Mouse (Mus musculus): ENCODE data around the gene Fopnl. TPM values are rescaled to one million over a fixed set of nuclear protein-coding genes. Genes with fewer than 3 reads are reported as not detected.

The Fopnl gene
- total and polyA plus RNA-seq, 2 experiments, result 14.8 to 36.6 TPM

- no peaks in the 10 kb centered on the region for H3K4me1 ChIP-seq (ENCODE audit: control insufficient read depth, insufficient read depth, low read length)
Measured at GRCm38 (mm10) chr16:14362099-14362820, 45.1 kb upstream of the Fopnl start.

GRCm38 (mm10) chr16:14361362-14362098 lies 44.3 kb upstream of the Fopnl start, which contains the start of gene Abcc1:
TSS of gene Abcc1 (plus strand) at chr16:14361558.
- no peaks in the 10 kb centered on the region for H3K79me2 ChIP-seq (ENCODE audit: control insufficient read depth, insufficient read depth, low read length)
- no peak within 1 kb of the TSS for H3K27ac ChIP-seq (replicated peaks; ENCODE audit: insufficient read depth, low read depth, low read length)
- H3K4me3 ChIP-seq (ENCODE audit: insufficient read depth, low read depth, low read length), result peak within 1 kb of the TSS; percentile 93
- H3K9ac ChIP-seq (ENCODE audit: low read depth, low read length), result peak within 1 kb of the TSS; percentile 84
- no peaks in the 10 kb centered on the region for H3K36me3 ChIP-seq (ENCODE audit: control insufficient read depth, insufficient read depth, low read length)
- no peaks in the 10 kb centered on the region for H3K4me1 ChIP-seq (ENCODE audit: control insufficient read depth, insufficient read depth, low read length)
- TF ChIP-seq CTCF (IDR thresholded peaks at IDR 0.05; ENCODE audit: low read depth, low read length), result no peak
- TF ChIP-seq POLR2A (IDR thresholded peaks at IDR 0.05; ENCODE audit: extremely low read depth, insufficient read depth, low read length), result no peak
- WGBS, result 2% methylated on average over 55 of the region's 64 CpGs
- DNase-seq (ENCODE audit: extremely low read depth, low read depth, low spot score), result no peak
- H3K27me3 ChIP-seq (ENCODE audit: control insufficient read depth, insufficient read depth, low read length), result peaks cover 5% of the 10 kb centered on the region; the same call in 1 of the 2 replicates

More at GRCm38 (mm10) chr16:14362099-14362820, 45.1 kb upstream of the Fopnl start:
- 52% methylated on average over 7 of the region's 7 CpGs for WGBS
- no peaks in the 10 kb centered on the region for H3K36me3 ChIP-seq (ENCODE audit: control insufficient read depth, insufficient read depth, low read length)
- TF ChIP-seq POLR2A (IDR thresholded peaks at IDR 0.05; ENCODE audit: extremely low read depth, insufficient read depth, low read length), result no peak
- H3K27ac ChIP-seq (replicated peaks; ENCODE audit: insufficient read depth, low read depth, low read length), result no peak overlapping the region
- H3K9ac ChIP-seq (ENCODE audit: low read depth, low read length), result peak overlapping the region; percentile 24; the same call in 1 of the 2 replicates
- no peaks in the 10 kb centered on the region for H3K79me2 ChIP-seq (ENCODE audit: control insufficient read depth, insufficient read depth, low read length)
- H3K4me3 ChIP-seq (ENCODE audit: insufficient read depth, low read depth, low read length), result peak overlapping the region; percentile 93; the same call in 1 of the 2 replicates
- H3K27me3 ChIP-seq (ENCODE audit: control insufficient read depth, insufficient read depth, low read length), result peaks cover 5% of the 10 kb centered on the region; the same call in 1 of the 2 replicates
- DNase-seq (ENCODE audit: extremely low read depth, low read depth, low spot score), result no peak

- no peaks in the 10 kb centered on the region for H3K36me3 ChIP-seq (ENCODE audit: control insufficient read depth, insufficient read depth, low read length)
- H3K4me3 ChIP-seq (ENCODE audit: insufficient read depth, low read depth, low read length), result peak overlapping the region; percentile 93
- H3K27ac ChIP-seq (replicated peaks; ENCODE audit: insufficient read depth, low read depth, low read length), result no peak overlapping the region
- no peak for DNase-seq (ENCODE audit: extremely low read depth, low read depth, low spot score)
- no peaks in the 10 kb centered on the region for H3K79me2 ChIP-seq (ENCODE audit: control insufficient read depth, insufficient read depth, low read length)
- H3K4me1 ChIP-seq (ENCODE audit: control insufficient read depth, insufficient read depth, low read length), result no peaks in the 10 kb centered on the region
- WGBS, result 12% methylated on average over 7 of the region's 7 CpGs
- TF ChIP-seq CTCF (IDR thresholded peaks at IDR 0.05; ENCODE audit: low read depth, low read length) (no peak), POLR2A (IDR thresholded peaks at IDR 0.05; ENCODE audit: extremely low read depth, insufficient read depth, low read length) (no peak)
- peak overlapping the region; percentile 73 for H3K9ac ChIP-seq (ENCODE audit: low read depth, low read length)
- peaks cover 5% of the 10 kb centered on the region; the same call in 1 of the 2 replicates for H3K27me3 ChIP-seq (ENCODE audit: control insufficient read depth, insufficient read depth, low read length)
Measured at GRCm38 (mm10) chr16:14360931-14361330, 43.7 kb upstream of the Fopnl start.

- TF ChIP-seq CTCF (IDR thresholded peaks at IDR 0.05; ENCODE audit: low read depth, low read length) (no peak), POLR2A (IDR thresholded peaks at IDR 0.05; ENCODE audit: extremely low read depth, insufficient read depth, low read length) (no peak)
- no peak overlapping the region for H3K27ac ChIP-seq (replicated peaks; ENCODE audit: insufficient read depth, low read depth, low read length)
- 73% methylated on average over 1 of the region's 1 CpGs for WGBS
Measured at GRCm38 (mm10) chr16:14358531-14358930, 41.3 kb upstream of the Fopnl start.

GRCm38 (mm10) chr16:14357859-14358258 lies 40.7 kb upstream of the Fopnl start:
- H3K4me1 ChIP-seq (ENCODE audit: control insufficient read depth, insufficient read depth, low read length), result no peaks in the 10 kb centered on the region

More at GRCm38 (mm10) chr16:14358531-14358930, 41.3 kb upstream of the Fopnl start:
- no peaks in the 10 kb centered on the region for H3K36me3 ChIP-seq (ENCODE audit: control insufficient read depth, insufficient read depth, low read length)
- no peak overlapping the region for H3K9ac ChIP-seq (ENCODE audit: low read depth, low read length)
- H3K4me1 ChIP-seq (ENCODE audit: control insufficient read depth, insufficient read depth, low read length), result no peaks in the 10 kb centered on the region
- H3K27me3 ChIP-seq (ENCODE audit: control insufficient read depth, insufficient read depth, low read length), result peaks cover 5% of the 10 kb centered on the region; the same call in 1 of the 2 replicates
- no peaks in the 10 kb centered on the region for H3K79me2 ChIP-seq (ENCODE audit: control insufficient read depth, insufficient read depth, low read length)
- DNase-seq (ENCODE audit: extremely low read depth, low read depth, low spot score), result no peak
- H3K4me3 ChIP-seq (ENCODE audit: insufficient read depth, low read depth, low read length), result no peak overlapping the region

More at GRCm38 (mm10) chr16:14357859-14358258, 40.7 kb upstream of the Fopnl start:
- H3K9ac ChIP-seq (ENCODE audit: low read depth, low read length), result no peak overlapping the region
- peaks cover 5% of the 10 kb centered on the region; the same call in 1 of the 2 replicates for H3K27me3 ChIP-seq (ENCODE audit: control insufficient read depth, insufficient read depth, low read length)
- TF ChIP-seq POLR2A (IDR thresholded peaks at IDR 0.05; ENCODE audit: extremely low read depth, insufficient read depth, low read length), result no peak
- TF ChIP-seq CTCF (IDR thresholded peaks at IDR 0.05; ENCODE audit: low read depth, low read length), result no peak
- WGBS, result 47% methylated on average over 2 of the region's 2 CpGs
- no peak overlapping the region for H3K4me3 ChIP-seq (ENCODE audit: insufficient read depth, low read depth, low read length)
- no peak overlapping the region for H3K27ac ChIP-seq (replicated peaks; ENCODE audit: insufficient read depth, low read depth, low read length)
- no peaks in the 10 kb centered on the region for H3K36me3 ChIP-seq (ENCODE audit: control insufficient read depth, insufficient read depth, low read length)
- no peak for DNase-seq (ENCODE audit: extremely low read depth, low read depth, low spot score)
- no peaks in the 10 kb centered on the region for H3K79me2 ChIP-seq (ENCODE audit: control insufficient read depth, insufficient read depth, low read length)

Measured in liver, adult 2 months (tissue).